Mouse (Mus musculus) liver, embryonic 11.5 days (tissue): ENCODE results near the gene Tchp. TPM values are rescaled to one million over a fixed set of nuclear protein-coding genes. Genes with fewer than 3 reads are reported as not detected.

Source experiments
- microRNA-seq: library from miRNA; unstranded; fragments of <30 nt; microRNA quantifications from one replicate; pipeline ENCODE4, GENCODE M21; 2017; ENCODE audit warnings: borderline number of aligned reads
- polyA plus RNA-seq: library from polyadenylated mRNA; unstranded; fragments of >200 nt; fragmentation: Nextera tagmentation; extraction: Ambion mirVana; gene quantifications from 2 replicates; pipeline ENCODE4 v1.2.1, GENCODE M21; 2014

The Tchp gene
- polyA plus RNA-seq, 1 experiment from 2014 or later, result 11.4 TPM

Small RNA genes within 50 kb of the gene (microRNA-seq; reads per million reads assigned to microRNA genes)
- gene Mir7028, result not detected

Other genes starting within 250 kb of the Tchp start
- 2.2 and 2.3 TPM in 2 replicates for gene Fam222a, start 139.7 kb upstream of the Tchp start, polyA plus RNA-seq
- 0.56 and 0.78 TPM in 2 replicates for gene Trpv4, start 49.3 kb upstream of the Tchp start, polyA plus RNA-seq
- 51.3 and 53.4 TPM in 2 replicates for gene Gltp, start 16.8 kb upstream of the Tchp start, polyA plus RNA-seq
- gene Ankrd13a, start 66.9 kb downstream of the Tchp start, polyA plus RNA-seq, result 81.2 and 96.5 TPM in 2 replicates
- gene Git2, start 67.8 kb downstream of the Tchp start, polyA plus RNA-seq, result 37.5 and 46.1 TPM in 2 replicates
- gene 1500011B03Rik, start 115.7 kb downstream of the Tchp start, polyA plus RNA-seq, result 70.3 and 75.6 TPM in 2 replicates
- not detected in 2 replicates for gene 4930519G04Rik, start 145.9 kb downstream of the Tchp start, polyA plus RNA-seq
- 0.12 TPM in 1 of 2 replicates, not detected in the other for gene Gm9936, start 150.9 kb downstream of the Tchp start, polyA plus RNA-seq
- gene Oasl2, start 189.2 kb downstream of the Tchp start, polyA plus RNA-seq, result 4.1 and 4.4 TPM in 2 replicates
- gene Oasl1, start 215.5 kb downstream of the Tchp start, polyA plus RNA-seq, result 0.36 and 0.55 TPM in 2 replicates
- 37.1 and 40.3 TPM in 2 replicates for gene 2210016L21Rik, start 234.4 kb downstream of the Tchp start, polyA plus RNA-seq